Mouse (Mus musculus): ENCODE results near the gene Il17rd. TPM values are rescaled to one million over a fixed set of nuclear protein-coding genes. Genes with fewer than 3 reads are reported as not detected.

The Il17rd gene
- polyA plus RNA-seq, 1 experiment from 2014 or later, result 0.12 TPM

DNA sequence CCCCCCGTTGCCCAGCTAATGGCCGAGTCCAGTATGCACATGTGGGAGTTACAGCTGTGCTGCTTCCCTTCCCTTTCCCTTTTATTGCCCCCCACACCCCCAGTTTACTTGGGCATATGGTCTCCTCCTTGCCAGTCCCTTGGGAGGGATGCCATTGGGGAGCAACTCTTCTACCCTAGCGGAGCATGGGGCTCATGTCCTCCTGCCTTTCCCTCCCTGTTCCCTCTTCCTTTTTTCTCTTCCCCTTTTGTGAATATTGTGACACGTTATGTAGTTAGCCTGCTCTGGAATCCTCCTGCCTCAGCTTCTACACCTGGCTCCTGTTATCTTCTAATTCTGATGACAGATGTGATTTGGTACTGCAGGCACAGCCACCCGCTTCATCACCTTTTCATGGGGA is 103.9 kb downstream of the Il17rd start:
- 64% methylated on average over 5 of the region's 5 CpGs for WGBS (ENCODE audit: insufficient replicate concordance)

DNA sequence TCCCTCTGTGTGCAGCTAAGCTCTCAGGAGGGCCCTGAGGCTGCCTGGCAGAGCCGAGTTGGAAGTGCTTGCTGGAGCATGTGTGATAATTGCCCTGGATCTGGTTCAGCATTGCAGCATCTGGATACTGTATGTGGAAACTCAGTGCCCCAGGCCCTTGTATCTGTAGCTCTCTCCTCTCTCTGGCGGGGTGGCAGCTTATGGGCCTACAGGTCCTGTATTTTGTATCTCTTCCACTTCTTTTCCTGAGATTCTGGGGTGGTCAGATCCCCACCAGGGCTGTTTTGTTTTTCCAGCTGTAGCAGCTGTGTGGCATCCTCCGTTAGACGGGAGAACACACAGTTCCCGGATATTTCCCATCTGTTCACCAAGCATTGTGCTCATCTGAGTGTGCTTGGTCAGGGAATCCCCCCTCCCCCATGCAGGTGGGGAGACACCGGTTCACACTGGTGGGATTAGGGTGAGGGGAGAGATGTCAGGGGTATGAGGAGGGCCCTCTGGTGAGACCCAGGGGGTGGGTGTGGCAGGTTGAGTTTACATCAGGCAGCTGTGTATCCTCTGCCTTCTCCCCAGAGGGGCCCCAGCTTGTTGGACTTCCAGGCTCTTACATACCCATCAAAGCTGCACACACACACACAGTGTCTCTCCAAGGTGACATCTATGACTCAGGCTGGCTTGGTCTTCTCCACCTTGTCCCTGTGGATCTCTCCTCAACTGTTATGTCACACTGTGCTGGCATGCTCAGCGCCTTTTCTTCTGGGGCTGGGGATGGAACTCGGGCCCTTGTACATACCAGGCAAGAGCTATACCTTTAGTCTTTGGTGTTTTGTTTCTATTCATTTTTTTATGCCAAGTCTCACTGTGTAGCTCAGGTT is 106.7 kb downstream of the Il17rd start:
- H3K4me2 ChIP-seq (ENCODE audit: low read depth, low read length), result no peak overlapping the region
- H3K9ac ChIP-seq (replicated peaks), result no peak overlapping the region
- no peak overlapping the region for H3K4me3 ChIP-seq (ENCODE audit: low read depth, low read length)
- H3K9me3 ChIP-seq (ENCODE audit: low read length), result no peaks in the 10 kb centered on the region
- no peak overlapping the region for H3K27ac ChIP-seq (ENCODE audit: low read depth)
- no peaks in the 10 kb centered on the region for H3K36me3 ChIP-seq (replicated peaks; ENCODE audit: insufficient read depth, low read length)
- no peaks in the 10 kb centered on the region for H3K4me1 ChIP-seq (ENCODE audit: insufficient read depth)
- H3K27me3 ChIP-seq (ENCODE audit: insufficient read depth, low read length), result no peaks in the 10 kb centered on the region
- DNase-seq (no peak), ATAC-seq (no peak)
- no peak for TF ChIP-seq CTCF (IDR thresholded peaks at IDR 0.05; ENCODE audit: low read depth)
- no peak for TF ChIP-seq EP300 (IDR thresholded peaks at IDR 0.05; ENCODE audit: low read depth)
- WGBS (ENCODE audit: insufficient replicate concordance), result 63% methylated on average over 8 of the region's 8 CpGs

More for the DNA sequence above, 103.9 kb downstream of the Il17rd start:
- H3K4me1 ChIP-seq (ENCODE audit: insufficient read depth), result no peaks in the 10 kb centered on the region
- no peak for ATAC-seq
- no peak overlapping the region for H3K4me2 ChIP-seq (ENCODE audit: low read depth, low read length)
- no peaks in the 10 kb centered on the region for H3K36me3 ChIP-seq (replicated peaks; ENCODE audit: insufficient read depth, low read length)
- no peak overlapping the region for H3K27ac ChIP-seq (ENCODE audit: low read depth)
- no peak for TF ChIP-seq EP300 (IDR thresholded peaks at IDR 0.05; ENCODE audit: low read depth)
- TF ChIP-seq CTCF (IDR thresholded peaks at IDR 0.05; ENCODE audit: low read depth), result no peak
- H3K4me3 ChIP-seq (ENCODE audit: low read depth, low read length), result no peak overlapping the region
- DNase-seq, result no peak
- H3K27me3 ChIP-seq (ENCODE audit: insufficient read depth, low read length), result no peaks in the 10 kb centered on the region
- H3K9ac ChIP-seq (replicated peaks), result no peak overlapping the region
- no peaks in the 10 kb centered on the region for H3K9me3 ChIP-seq (ENCODE audit: low read length)

DNA sequence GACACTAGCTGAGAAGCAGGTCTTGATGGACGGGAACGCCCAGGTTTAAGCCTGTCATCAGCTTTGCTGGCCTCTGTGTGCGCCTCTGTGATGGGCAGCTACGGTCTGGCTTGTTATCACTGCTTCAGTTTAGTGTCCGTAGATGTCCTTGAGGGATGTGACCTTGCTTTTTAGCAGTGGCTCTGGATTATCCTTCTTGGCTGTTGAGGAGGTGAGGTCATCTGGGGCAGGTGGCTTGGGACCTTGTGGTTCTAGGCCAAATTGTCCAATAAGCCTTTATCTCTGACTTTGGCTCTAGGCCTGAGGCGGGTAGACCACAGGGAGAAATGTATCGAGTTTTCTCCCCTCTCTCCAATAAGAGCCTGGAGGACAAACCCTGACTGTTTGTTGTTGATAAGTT is 109.0 kb downstream of the Il17rd start:
- WGBS (ENCODE audit: insufficient replicate concordance), result 79% methylated on average over 7 of the region's 7 CpGs
- H3K36me3 ChIP-seq (replicated peaks; ENCODE audit: insufficient read depth, low read length), result no peaks in the 10 kb centered on the region
- H3K27me3 ChIP-seq (ENCODE audit: insufficient read depth, low read length), result no peaks in the 10 kb centered on the region
- H3K27ac ChIP-seq (ENCODE audit: low read depth), result no peak overlapping the region
- DNase-seq, result no peak
- H3K9me3 ChIP-seq (ENCODE audit: low read length), result no peaks in the 10 kb centered on the region
- no peak overlapping the region for H3K9ac ChIP-seq (replicated peaks)
- H3K4me1 ChIP-seq (ENCODE audit: insufficient read depth), result no peaks in the 10 kb centered on the region
- TF ChIP-seq CTCF (IDR thresholded peaks at IDR 0.05; ENCODE audit: low read depth) (no peak), EP300 (IDR thresholded peaks at IDR 0.05; ENCODE audit: low read depth) (no peak)
- no peak overlapping the region for H3K4me3 ChIP-seq (ENCODE audit: low read depth, low read length)
- ATAC-seq, result no peak
- no peak overlapping the region for H3K4me2 ChIP-seq (ENCODE audit: low read depth, low read length)

DNA sequence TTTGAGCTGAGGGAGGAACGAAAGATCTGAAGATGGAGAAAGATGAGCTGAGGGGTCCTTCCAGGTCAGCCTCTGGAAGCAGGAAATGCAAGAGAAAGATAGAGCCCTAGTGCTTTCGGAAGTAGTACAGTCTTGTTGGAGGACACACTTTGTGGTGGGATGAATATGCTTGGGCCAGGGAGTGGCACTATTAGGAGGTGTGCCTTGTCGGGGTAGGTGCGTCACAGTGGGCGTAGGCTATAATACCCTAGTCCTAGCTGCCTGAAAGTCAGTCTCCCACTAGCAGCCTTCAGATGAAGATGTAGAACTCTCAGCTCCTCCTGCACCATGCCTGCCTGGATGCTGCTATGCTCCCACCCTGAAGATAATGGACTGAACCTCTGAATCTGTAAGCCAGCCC is 110.7 kb downstream of the Il17rd start:
- no peaks in the 10 kb centered on the region for H3K36me3 ChIP-seq (replicated peaks; ENCODE audit: insufficient read depth, low read length)
- ATAC-seq, result no peak
- H3K4me2 ChIP-seq (ENCODE audit: low read depth, low read length), result no peak overlapping the region
- H3K27me3 ChIP-seq (ENCODE audit: insufficient read depth, low read length), result no peaks in the 10 kb centered on the region
- H3K4me1 ChIP-seq (ENCODE audit: insufficient read depth), result no peaks in the 10 kb centered on the region
- H3K4me3 ChIP-seq (ENCODE audit: low read depth, low read length), result no peak overlapping the region
- 79% methylated on average over 5 of the region's 5 CpGs for WGBS (ENCODE audit: insufficient replicate concordance)
- no peaks in the 10 kb centered on the region for H3K9me3 ChIP-seq (ENCODE audit: low read length)
- no peak for DNase-seq
- no peak for TF ChIP-seq CTCF (IDR thresholded peaks at IDR 0.05; ENCODE audit: low read depth)
- TF ChIP-seq EP300 (IDR thresholded peaks at IDR 0.05; ENCODE audit: low read depth), result no peak
- no peak overlapping the region for H3K9ac ChIP-seq (replicated peaks)
- H3K27ac ChIP-seq (ENCODE audit: low read depth), result no peak overlapping the region

DNA sequence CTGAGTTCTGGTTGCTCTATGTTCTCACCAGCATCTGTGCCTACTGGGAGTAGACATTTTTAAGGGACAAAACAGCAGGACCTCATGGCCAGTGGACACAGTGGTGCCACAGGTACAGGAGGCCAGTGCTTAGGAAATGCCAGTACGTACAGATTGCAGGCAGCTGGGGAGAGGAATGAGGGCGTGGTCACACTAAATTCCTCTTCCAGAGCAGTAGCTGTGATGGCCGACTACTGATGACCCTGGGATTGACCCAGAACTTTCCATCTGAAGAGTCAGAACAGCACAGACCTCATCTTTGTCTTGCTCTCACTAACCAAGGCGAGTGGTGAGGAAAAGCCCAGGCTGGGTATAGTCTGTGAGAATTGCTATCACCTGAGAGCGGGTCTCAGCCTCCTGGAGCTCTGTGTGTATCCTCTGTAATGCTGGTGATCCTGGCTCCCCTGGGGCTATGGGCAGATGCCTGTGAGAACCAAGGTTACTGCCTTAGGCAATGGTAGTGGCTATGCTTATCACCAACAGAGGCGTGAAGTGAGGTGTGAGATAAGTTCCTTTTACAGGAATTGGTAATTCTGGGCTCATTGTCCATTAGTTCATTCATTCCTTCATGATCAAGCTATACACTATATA is 111.4 kb downstream of the Il17rd start:
- ATAC-seq (no peak), DNase-seq (no peak)
- H3K9me3 ChIP-seq (ENCODE audit: low read length), result no peaks in the 10 kb centered on the region
- H3K27ac ChIP-seq (ENCODE audit: low read depth), result no peak overlapping the region
- no peaks in the 10 kb centered on the region for H3K4me1 ChIP-seq (ENCODE audit: insufficient read depth)
- no peaks in the 10 kb centered on the region for H3K27me3 ChIP-seq (ENCODE audit: insufficient read depth, low read length)
- no peak overlapping the region for H3K4me3 ChIP-seq (ENCODE audit: low read depth, low read length)
- no peak overlapping the region for H3K4me2 ChIP-seq (ENCODE audit: low read depth, low read length)
- WGBS (ENCODE audit: insufficient replicate concordance), result 60% methylated on average over 6 of the region's 6 CpGs
- no peak overlapping the region for H3K9ac ChIP-seq (replicated peaks)
- TF ChIP-seq CTCF (IDR thresholded peaks at IDR 0.05; ENCODE audit: low read depth), result no peak
- no peak for TF ChIP-seq EP300 (IDR thresholded peaks at IDR 0.05; ENCODE audit: low read depth)
- no peaks in the 10 kb centered on the region for H3K36me3 ChIP-seq (replicated peaks; ENCODE audit: insufficient read depth, low read length)

DNA sequence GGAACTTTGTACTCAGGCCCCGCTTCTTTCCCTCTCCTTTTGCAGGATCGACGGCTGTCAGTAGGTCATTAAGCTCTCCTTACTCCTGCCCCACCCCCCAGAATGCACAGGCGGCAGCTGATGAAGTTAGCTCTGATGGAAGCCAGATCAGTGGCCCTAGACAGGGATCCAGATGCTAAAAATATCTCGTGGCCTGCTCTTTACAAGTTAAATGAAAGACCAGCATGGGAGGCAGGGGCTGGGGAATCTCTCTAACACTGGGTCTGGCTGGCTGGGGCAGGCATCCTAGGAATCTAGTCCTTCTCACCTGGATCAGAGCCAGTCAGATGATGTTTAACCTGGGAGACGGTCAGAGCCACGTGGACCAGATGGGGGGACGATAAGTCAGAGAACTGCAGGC is 112.7 kb downstream of the Il17rd start:
- 38% methylated on average over 8 of the region's 8 CpGs for WGBS (ENCODE audit: insufficient replicate concordance)
- Histone ChIP-seq H3K4me3 (ENCODE audit: low read depth, low read length) (no peak overlapping the region), H3K27ac (ENCODE audit: low read depth) (no peak overlapping the region), H3K36me3 (replicated peaks; ENCODE audit: insufficient read depth, low read length) (no peaks in the 10 kb centered on the region), H3K4me1 (ENCODE audit: insufficient read depth) (no peaks in the 10 kb centered on the region), H3K9ac (replicated peaks) (no peak overlapping the region), H3K9me3 (ENCODE audit: low read length) (no peaks in the 10 kb centered on the region), H3K27me3 (ENCODE audit: insufficient read depth, low read length) (no peaks in the 10 kb centered on the region), H3K4me2 (ENCODE audit: low read depth, low read length) (no peak overlapping the region)
- no peak for TF ChIP-seq EP300 (IDR thresholded peaks at IDR 0.05; ENCODE audit: low read depth)
- TF ChIP-seq CTCF (IDR thresholded peaks at IDR 0.05; ENCODE audit: low read depth), result no peak
- no peak for DNase-seq
- no peak for ATAC-seq

All from liver, postnatal 0 days (tissue).